Mouse (Mus musculus): ENCODE measurements at regions not wholly inside any gene's neighbourhood (a gene's known extent, or its start where the extent isn't known, plus 50 kb on each side); places are given as distances from the start of the nearest gene placed in this dataset.

GRCm38 (mm10) chr16:55470721-55471120, 172.9 kb upstream of the Zpld1 start:
- TF ChIP-seq CTCF (IDR thresholded peaks at IDR 0.05; ENCODE audit: low read depth, low read length) (no peak), POLR2A (IDR thresholded peaks at IDR 0.05; ENCODE audit: borderline replicate concordance, low read depth, low read length) (no peak)

Data from bone marrow macrophage, adult 2 months (primary cell).